Mouse (Mus musculus) heart, postnatal 0 days (tissue): ENCODE results near the gene Cd22. TPM values are rescaled to one million over a fixed set of nuclear protein-coding genes. Genes with fewer than 3 reads are reported as not detected.

Source experiments
- ATAC-seq: fragments of 200-750 bp; cut with Nextera tagmentation; 2 replicates; pipeline ENCODE4 v1.8.0; 2017; ENCODE audit warnings: low read depth, moderate number of reproducible peaks, moderate library complexity; ENCODE audit not compliant: insufficient read depth
- DNase-seq: peaks from one replicate; pipeline ENCODE4 v3.0.0-alpha.2; 2016; ENCODE audit warnings: low spot score
- H3K27ac ChIP-seq: fragments of 300-500 bp; sonication (generic); 2 replicates; pipeline ENCODE4 v1.5.1; 2014; ENCODE audit warnings: low read depth, mild to moderate bottlenecking
- H3K27me3 ChIP-seq: fragments of 300-500 bp; sonication (generic); 2 replicates; pipeline ENCODE4 v1.6.1; 2014; ENCODE audit warnings: low read length, mixed read lengths; ENCODE audit not compliant: control insufficient read depth, insufficient read depth
- H3K36me3 ChIP-seq: fragments of 300-500 bp; sonication (generic); replicated peaks from 2 replicates; pipeline ENCODE4 v1.6.1; 2014; ENCODE audit warnings: low read length, mixed read lengths; ENCODE audit not compliant: control insufficient read depth, insufficient read depth
- H3K4me1 ChIP-seq: fragments of 300-500 bp; sonication (generic); 2 replicates; pipeline ENCODE4 v1.6.1; 2014; ENCODE audit warnings: antibody characterized with exemption; ENCODE audit not compliant: control insufficient read depth, insufficient read depth
- H3K4me2 ChIP-seq: fragments of 300-500 bp; sonication (generic); 2 replicates; pipeline ENCODE4 v1.6.1; 2014; ENCODE audit warnings: low read depth, mild to moderate bottlenecking, low read length, moderate library complexity
- H3K4me3 ChIP-seq: fragments of 300-500 bp; sonication (generic); 2 replicates; pipeline ENCODE4 v1.5.1; 2014; ENCODE audit warnings: low read depth, low read length
- H3K9ac ChIP-seq: fragments of 300-500 bp; sonication (generic); replicated peaks from 2 replicates; pipeline ENCODE4 v1.6.1; 2014; ENCODE audit warnings: low read depth, low read length, mixed read lengths
- H3K9me3 ChIP-seq: fragments of 300-500 bp; sonication (generic); replicated peaks from 2 replicates; pipeline ENCODE4 v1.6.1; 2016; ENCODE audit warnings: low read length; ENCODE audit not compliant: control insufficient read depth
- CTCF ChIP-seq: IDR thresholded peaks from 2 replicates; pipeline ENCODE4 v1.5.1; 2016; ENCODE audit warnings: antibody characterized with exemption, control low read depth, low read depth
- EP300 ChIP-seq: IDR thresholded peaks from 2 replicates; pipeline ENCODE4 v1.6.1; 2016; ENCODE audit warnings: antibody characterized with exemption, low read depth
- WGBS: fragments of 180-500 bp; shearing (Covaris S2); extraction: QIAGEN DNeasy Blood & Tissue Kit; methylation state at CpG from one replicate; pipeline ENCODE4 v1.1.7; 2014; 5-methylcytosine and 5-hydroxymethylcytosine counted together
- polyA plus RNA-seq: library from polyadenylated mRNA; unstranded; fragments of >200 nt; fragmentation: Nextera tagmentation; extraction: Ambion mirVana; gene quantifications from 2 replicates; pipeline ENCODE4 v1.2.1, GENCODE M21; 2015
- total RNA-seq: library from RNA; depleted of rRNA; stranded (reverse); fragments of >200 nt; gene quantifications from 2 replicates; pipeline ENCODE4 v1.2.3, GENCODE M21; 2014; ENCODE audit warnings: low replicate concordance

Cd22 gene
- total and polyA plus RNA-seq, 2 experiments from 2014 or later: 0.08 TPM; not detected in 1

GRCm38 (mm10) chr7:30895217-30895616 lies 15.1 kb upstream of the Cd22 start:
- Histone ChIP-seq H3K9ac (no peak overlapping the region), H3K36me3 (no peaks in the 10 kb centered on the region), H3K27ac (no peak overlapping the region), H3K9me3 (no peaks in the 10 kb centered on the region), H3K4me3 (no peak overlapping the region), H3K4me1 (no peaks in the 10 kb centered on the region), H3K4me2 (no peak overlapping the region), H3K27me3 (no peaks in the 10 kb centered on the region)
- ATAC-seq: no peak
- DNase-seq: no peak
- WGBS: 84% methylated on average over 3 of the region's 3 CpGs
- TF ChIP-seq EP300 (no peak), CTCF (no peak)

- Histone ChIP-seq H3K9ac (no peak overlapping the region), H3K27me3 (no peaks in the 10 kb centered on the region), H3K36me3 (no peaks in the 10 kb centered on the region), H3K4me3 (no peak overlapping the region), H3K4me2 (no peak overlapping the region), H3K27ac (no peak overlapping the region), H3K9me3 (no peaks in the 10 kb centered on the region), H3K4me1 (no peaks in the 10 kb centered on the region)
- no peak for TF ChIP-seq CTCF
- TF ChIP-seq EP300: no peak
- DNase-seq: no peak
- 56% methylated on average over 3 of the region's 3 CpGs for WGBS
- ATAC-seq: no peak
Measured at GRCm38 (mm10) chr7:30892515-30892914, 12.4 kb upstream of the Cd22 start.

DNA sequence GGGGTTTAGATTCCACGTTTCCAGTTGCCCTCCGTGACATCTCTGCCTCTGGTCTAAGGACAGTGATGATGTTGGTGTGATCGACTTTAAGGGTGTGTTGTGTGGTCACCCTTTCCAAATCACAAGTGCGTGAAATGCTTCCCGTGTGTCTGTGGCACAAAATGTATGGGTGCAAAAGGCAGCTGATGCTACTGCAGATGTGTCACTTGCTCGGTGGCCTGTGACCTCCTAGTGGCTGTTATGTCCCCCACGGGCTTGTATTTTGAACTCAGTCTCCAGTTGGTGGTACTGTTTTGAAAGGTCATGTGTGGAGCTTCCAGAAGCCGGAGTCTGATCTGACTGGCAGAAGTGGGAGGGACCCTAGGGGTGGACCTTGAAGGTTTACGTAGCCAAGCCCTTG lies 11.6 kb upstream of the Cd22 start:
- no peaks in the 10 kb centered on the region for H3K4me1 ChIP-seq
- H3K4me2 ChIP-seq: no peak overlapping the region
- ATAC-seq (no peak), DNase-seq (no peak)
- no peak overlapping the region for H3K27ac ChIP-seq
- H3K9me3 ChIP-seq: no peaks in the 10 kb centered on the region
- H3K27me3 ChIP-seq: no peaks in the 10 kb centered on the region
- 79% methylated on average over 9 of the region's 9 CpGs for WGBS
- TF ChIP-seq CTCF (no peak), EP300 (no peak)
- no peak overlapping the region for H3K4me3 ChIP-seq
- H3K9ac ChIP-seq: no peak overlapping the region
- no peaks in the 10 kb centered on the region for H3K36me3 ChIP-seq

GRCm38 (mm10) chr7:30890681-30891080 lies 10.5 kb upstream of the Cd22 start:
- DNase-seq (no peak), ATAC-seq (no peak)
- Histone ChIP-seq H3K36me3 (no peaks in the 10 kb centered on the region), H3K4me3 (no peak overlapping the region), H3K27ac (no peak overlapping the region), H3K27me3 (no peaks in the 10 kb centered on the region), H3K9me3 (no peaks in the 10 kb centered on the region), H3K9ac (no peak overlapping the region), H3K4me2 (no peak overlapping the region), H3K4me1 (no peaks in the 10 kb centered on the region)
- WGBS: 36% methylated on average over 2 of the region's 2 CpGs
- TF ChIP-seq EP300 (no peak), CTCF (no peak)

DNA sequence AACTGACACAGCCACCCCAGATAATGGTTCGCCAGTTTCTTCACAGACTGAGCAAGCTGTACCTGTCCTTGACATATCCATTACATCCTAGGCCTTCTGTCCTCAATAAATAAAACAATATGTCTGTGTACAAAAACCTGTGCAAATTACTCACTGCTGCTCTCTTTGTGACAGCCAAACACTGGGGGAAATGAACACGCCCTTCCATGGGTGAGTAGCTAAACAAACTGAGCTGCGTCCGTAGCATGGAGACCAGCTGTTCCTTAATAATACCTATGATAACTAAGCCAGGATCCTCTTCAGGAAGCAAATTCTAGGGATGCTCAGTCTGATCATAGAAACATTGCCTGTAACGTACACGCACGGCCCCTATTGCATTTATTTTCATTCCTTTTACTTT lies 8.6 kb upstream of the Cd22 start:
- no peak for TF ChIP-seq CTCF
- no peak overlapping the region for H3K9ac ChIP-seq
- no peak overlapping the region for H3K4me2 ChIP-seq
- H3K36me3 ChIP-seq: no peaks in the 10 kb centered on the region
- ATAC-seq (no peak), DNase-seq (no peak)
- no peaks in the 10 kb centered on the region for H3K27me3 ChIP-seq
- WGBS: 80% methylated on average over 7 of the region's 7 CpGs
- H3K4me1 ChIP-seq: no peaks in the 10 kb centered on the region
- no peak overlapping the region for H3K27ac ChIP-seq
- H3K4me3 ChIP-seq: no peak overlapping the region
- no peaks in the 10 kb centered on the region for H3K9me3 ChIP-seq

DNA sequence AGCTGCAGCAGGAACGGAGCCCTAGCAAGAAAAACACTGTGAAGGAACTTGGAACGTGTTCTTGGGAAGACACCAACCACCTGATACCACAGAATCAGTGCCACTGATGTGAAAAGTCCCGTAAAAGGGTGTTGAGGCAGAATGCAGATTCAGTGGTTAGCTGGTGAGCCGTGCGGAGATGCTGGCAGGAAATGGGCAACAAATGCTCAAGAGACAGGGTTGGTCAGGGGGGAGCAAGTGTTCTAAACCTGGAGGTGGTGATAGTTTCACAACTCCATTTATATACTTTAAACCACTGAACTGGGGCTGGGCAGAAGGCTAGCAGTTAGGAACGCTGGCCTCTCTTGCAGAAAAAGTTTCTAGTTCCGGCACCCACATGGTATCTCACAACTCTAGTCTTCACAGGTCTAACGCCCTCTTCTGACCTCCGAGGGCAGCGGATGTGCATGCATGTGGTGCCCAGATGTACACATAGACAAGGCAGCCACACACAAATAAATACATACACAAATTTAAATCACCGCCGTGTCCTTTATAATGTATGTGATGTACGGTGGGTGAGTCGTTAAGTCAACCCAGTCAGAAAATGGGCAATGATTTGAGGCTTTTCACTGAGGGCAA lies 7.5 kb upstream of the Cd22 start:
- TF ChIP-seq CTCF (no peak), EP300 (no peak)
- Histone ChIP-seq H3K27ac (no peak overlapping the region), H3K4me3 (no peak overlapping the region), H3K9me3 (no peaks in the 10 kb centered on the region), H3K4me1 (no peaks in the 10 kb centered on the region), H3K4me2 (no peak overlapping the region), H3K36me3 (no peaks in the 10 kb centered on the region), H3K9ac (no peak overlapping the region), H3K27me3 (no peaks in the 10 kb centered on the region)
- ATAC-seq (no peak), DNase-seq (no peak)
- 75% methylated on average over 14 of the region's 14 CpGs for WGBS
